Mouse (Mus musculus): ENCODE measurements around the gene Plcl1. TPM values are rescaled to one million over a fixed set of nuclear protein-coding genes. Genes with fewer than 3 reads are reported as not detected.

The Plcl1 gene
- total and polyA plus RNA-seq, 3 experiments = 0.05 TPM; not detected in 2

GRCm38 (mm10) chr1:55571399-55571798, 165.7 kb downstream of the Plcl1 start:
- ATAC-seq (ENCODE audit: extremely low read depth, insufficient number of reproducible peaks, low FRiP score, poor library complexity, severe bottlenecking) (no peak), DNase-seq (ENCODE audit: low spot score) (no peak)
- H3K36me3 ChIP-seq (replicated peaks) = no peaks in the 10 kb centered on the region
- no peaks in the 10 kb centered on the region for H3K9me3 ChIP-seq (replicated peaks)
- no peak overlapping the region for H3K4me3 ChIP-seq (ENCODE audit: low read depth, low read length)
- H3K27me3 ChIP-seq (ENCODE audit: insufficient read depth, low read length) = no peaks in the 10 kb centered on the region
- no peak for TF ChIP-seq POLR2AphosphoS5 (IDR thresholded peaks at IDR 0.05; ENCODE audit: insufficient replicate concordance, low read depth, low read length)
- TF ChIP-seq CTCF (IDR thresholded peaks at IDR 0.05; ENCODE audit: low read depth, low read length) = no peak
- TF ChIP-seq GATA1 (IDR thresholded peaks at IDR 0.05; ENCODE audit: borderline replicate concordance, low read length) = no peak
- TF ChIP-seq TAL1 (conservative IDR thresholded peaks at IDR 0.05; ENCODE audit: low read depth, low read length) = no peak
- TF ChIP-seq GATA2 (IDR thresholded peaks at IDR 0.05; ENCODE audit: borderline replicate concordance, low read depth, low read length) = no peak
- no peaks in the 10 kb centered on the region for H3K4me1 ChIP-seq (ENCODE audit: insufficient read depth, low read depth, low read length)

DNA sequence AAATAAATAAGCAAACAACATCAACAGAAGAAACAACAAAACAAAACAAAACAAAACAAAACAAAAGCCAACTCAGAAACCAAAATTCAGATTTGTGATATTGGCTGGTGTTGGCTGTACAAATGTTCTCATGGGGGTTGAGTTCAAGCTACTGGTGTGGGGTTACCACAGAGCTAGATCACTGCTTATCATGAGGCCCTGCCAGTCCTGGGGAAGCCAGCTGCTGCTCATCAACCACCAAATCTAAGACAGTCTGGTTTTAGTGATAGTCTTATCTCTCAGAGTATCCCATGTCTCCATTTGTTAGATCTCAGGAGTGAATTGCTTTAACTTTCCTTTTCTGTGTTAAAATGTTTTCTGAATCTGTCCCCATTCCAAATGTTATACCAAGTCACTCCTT, 166.5 kb downstream of the Plcl1 start:
- H3K27me3 ChIP-seq (ENCODE audit: insufficient read depth, low read length) = no peaks in the 10 kb centered on the region
- no peaks in the 10 kb centered on the region for H3K9me3 ChIP-seq (replicated peaks)
- no peak for ATAC-seq (ENCODE audit: extremely low read depth, insufficient number of reproducible peaks, low FRiP score, poor library complexity, severe bottlenecking)
- H3K4me1 ChIP-seq (ENCODE audit: insufficient read depth, low read depth, low read length) = no peaks in the 10 kb centered on the region
- H3K36me3 ChIP-seq (replicated peaks) = no peaks in the 10 kb centered on the region
- no peak overlapping the region for H3K4me3 ChIP-seq (ENCODE audit: low read depth, low read length)
- DNase-seq (ENCODE audit: low spot score) = no peak
- no peak for TF ChIP-seq CTCF (IDR thresholded peaks at IDR 0.05; ENCODE audit: low read depth, low read length)

- Histone ChIP-seq H3K4me1 (ENCODE audit: insufficient read depth, low read depth, low read length) (no peaks in the 10 kb centered on the region), H3K4me3 (ENCODE audit: low read depth, low read length) (no peak overlapping the region)
- no peak for ATAC-seq (ENCODE audit: extremely low read depth, insufficient number of reproducible peaks, low FRiP score, poor library complexity, severe bottlenecking)
Measured at GRCm38 (mm10) chr1:55572664-55573063, 166.9 kb downstream of the Plcl1 start.

GRCm38 (mm10) chr1:55575916-55576315, 170.2 kb downstream of the Plcl1 start:
- TF ChIP-seq GATA2 (IDR thresholded peaks at IDR 0.05; ENCODE audit: borderline replicate concordance, low read depth, low read length) = no peak
- TF ChIP-seq POLR2AphosphoS5 (IDR thresholded peaks at IDR 0.05; ENCODE audit: insufficient replicate concordance, low read depth, low read length) = no peak
- TF ChIP-seq TAL1 (conservative IDR thresholded peaks at IDR 0.05; ENCODE audit: low read depth, low read length) = no peak
- TF ChIP-seq CTCF (IDR thresholded peaks at IDR 0.05; ENCODE audit: low read depth, low read length) = no peak
- Histone ChIP-seq H3K4me1 (ENCODE audit: insufficient read depth, low read depth, low read length) (no peaks in the 10 kb centered on the region), H3K36me3 (replicated peaks) (no peaks in the 10 kb centered on the region), H3K27me3 (ENCODE audit: insufficient read depth, low read length) (no peaks in the 10 kb centered on the region), H3K9me3 (replicated peaks) (no peaks in the 10 kb centered on the region), H3K4me3 (ENCODE audit: low read depth, low read length) (no peak overlapping the region)
- ATAC-seq (ENCODE audit: extremely low read depth, insufficient number of reproducible peaks, low FRiP score, poor library complexity, severe bottlenecking) (no peak), DNase-seq (ENCODE audit: low spot score) (no peak)

More at GRCm38 (mm10) chr1:55572664-55573063, 166.9 kb downstream of the Plcl1 start:
- no peak for TF ChIP-seq GATA1 (IDR thresholded peaks at IDR 0.05; ENCODE audit: borderline replicate concordance, low read length)
- no peak for TF ChIP-seq GATA2 (IDR thresholded peaks at IDR 0.05; ENCODE audit: borderline replicate concordance, low read depth, low read length)
- no peak for DNase-seq (ENCODE audit: low spot score)
- H3K36me3 ChIP-seq (replicated peaks) = no peaks in the 10 kb centered on the region
- H3K9me3 ChIP-seq (replicated peaks) = no peaks in the 10 kb centered on the region
- no peaks in the 10 kb centered on the region for H3K27me3 ChIP-seq (ENCODE audit: insufficient read depth, low read length)

GRCm38 (mm10) chr1:55581752-55582151, 176.0 kb downstream of the Plcl1 start:
- Histone ChIP-seq H3K4me3 (ENCODE audit: low read depth, low read length) (no peak overlapping the region), H3K36me3 (replicated peaks) (no peaks in the 10 kb centered on the region), H3K4me1 (ENCODE audit: insufficient read depth, low read depth, low read length) (no peaks in the 10 kb centered on the region), H3K27me3 (ENCODE audit: insufficient read depth, low read length) (no peaks in the 10 kb centered on the region), H3K9me3 (replicated peaks) (no peaks in the 10 kb centered on the region)
- no peak for ATAC-seq (ENCODE audit: extremely low read depth, insufficient number of reproducible peaks, low FRiP score, poor library complexity, severe bottlenecking)
- DNase-seq (ENCODE audit: low spot score) = no peak
- no peak for TF ChIP-seq TAL1 (conservative IDR thresholded peaks at IDR 0.05; ENCODE audit: low read depth, low read length)
- no peak for TF ChIP-seq GATA1 (IDR thresholded peaks at IDR 0.05; ENCODE audit: borderline replicate concordance, low read length)
- TF ChIP-seq GATA2 (IDR thresholded peaks at IDR 0.05; ENCODE audit: borderline replicate concordance, low read depth, low read length) = no peak
- TF ChIP-seq POLR2AphosphoS5 (IDR thresholded peaks at IDR 0.05; ENCODE audit: insufficient replicate concordance, low read depth, low read length) = no peak
- no peak for TF ChIP-seq CTCF (IDR thresholded peaks at IDR 0.05; ENCODE audit: low read depth, low read length)

DNA sequence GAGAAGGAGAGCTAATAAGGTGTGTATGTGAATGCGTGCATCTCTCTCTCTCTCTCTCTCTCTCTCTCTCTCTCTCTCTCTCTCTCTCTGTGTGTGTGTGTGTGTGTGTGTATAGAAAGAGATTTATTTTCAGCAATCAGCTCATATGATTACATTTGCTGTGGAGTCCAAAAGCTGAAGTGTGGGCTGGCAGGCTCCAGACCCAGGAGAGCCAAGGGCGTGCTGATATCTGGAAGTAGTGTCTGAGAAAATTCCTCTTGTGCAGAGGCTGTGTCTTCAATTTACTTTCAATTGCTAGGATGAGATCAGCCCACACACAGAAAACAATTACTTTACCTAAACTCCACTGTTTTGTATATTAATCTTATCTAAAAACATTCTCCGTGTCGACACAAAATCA, 179.7 kb downstream of the Plcl1 start:
- Histone ChIP-seq H3K9me3 (replicated peaks) (no peaks in the 10 kb centered on the region), H3K36me3 (replicated peaks) (no peaks in the 10 kb centered on the region), H3K27me3 (ENCODE audit: insufficient read depth, low read length) (no peaks in the 10 kb centered on the region; the same call in 1 of the 2 replicates), H3K4me3 (ENCODE audit: low read depth, low read length) (no peak overlapping the region), H3K4me1 (ENCODE audit: insufficient read depth, low read depth, low read length) (no peaks in the 10 kb centered on the region)
- TF ChIP-seq GATA2 (IDR thresholded peaks at IDR 0.05; ENCODE audit: borderline replicate concordance, low read depth, low read length) = no peak
- no peak for TF ChIP-seq POLR2AphosphoS5 (IDR thresholded peaks at IDR 0.05; ENCODE audit: insufficient replicate concordance, low read depth, low read length)
- TF ChIP-seq CTCF (IDR thresholded peaks at IDR 0.05; ENCODE audit: low read depth, low read length) = no peak
- TF ChIP-seq TAL1 (conservative IDR thresholded peaks at IDR 0.05; ENCODE audit: low read depth, low read length) = no peak
- TF ChIP-seq GATA1 (IDR thresholded peaks at IDR 0.05; ENCODE audit: borderline replicate concordance, low read length) = no peak
- ATAC-seq (ENCODE audit: extremely low read depth, insufficient number of reproducible peaks, low FRiP score, poor library complexity, severe bottlenecking) (no peak), DNase-seq (ENCODE audit: low spot score) (no peak)

DNA sequence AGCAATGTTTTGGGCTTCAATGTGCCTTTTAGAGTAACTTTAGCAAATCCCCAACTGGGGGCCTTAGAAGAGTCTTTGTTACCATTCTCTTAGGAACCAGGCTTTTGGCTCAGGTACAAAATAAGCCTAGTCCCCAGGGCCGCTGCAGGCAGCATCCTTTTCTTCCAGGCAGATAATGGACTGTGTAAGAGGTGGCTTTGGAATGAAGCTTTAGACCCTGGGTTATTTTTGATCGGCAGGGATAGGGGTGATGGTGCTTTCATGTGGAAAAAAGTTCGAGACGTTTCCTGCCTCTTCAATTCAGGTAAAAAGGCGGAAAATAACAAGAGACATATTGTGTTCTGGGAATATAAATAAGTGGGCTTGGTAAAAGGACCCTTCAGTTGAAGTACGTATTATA, 182.4 kb downstream of the Plcl1 start:
- no peaks in the 10 kb centered on the region for H3K36me3 ChIP-seq (replicated peaks)
- no peaks in the 10 kb centered on the region for H3K9me3 ChIP-seq (replicated peaks)
- DNase-seq (ENCODE audit: low spot score) (no peak), ATAC-seq (ENCODE audit: extremely low read depth, insufficient number of reproducible peaks, low FRiP score, poor library complexity, severe bottlenecking) (no peak)
- TF ChIP-seq POLR2AphosphoS5 (IDR thresholded peaks at IDR 0.05; ENCODE audit: insufficient replicate concordance, low read depth, low read length) = no peak
- no peak for TF ChIP-seq GATA1 (IDR thresholded peaks at IDR 0.05; ENCODE audit: borderline replicate concordance, low read length)
- no peak overlapping the region for H3K4me3 ChIP-seq (ENCODE audit: low read depth, low read length)
- no peaks in the 10 kb centered on the region; the same call in 1 of the 2 replicates for H3K27me3 ChIP-seq (ENCODE audit: insufficient read depth, low read length)
- H3K4me1 ChIP-seq (ENCODE audit: insufficient read depth, low read depth, low read length) = no peaks in the 10 kb centered on the region
